In genomic region chr7:131970255-131970654, GRCm38 (mm10) we compare ENCODE assay signal across 17 mouse cellular contexts. TPM values are rescaled to one million over a fixed set of nuclear protein-coding genes. Genes with fewer than 3 reads are reported as not detected.
A peak's percentile ranks its signal among the peaks of the same experiment; 100 is the strongest.
DNase-seq lines count a peak whose midpoint lies in the region; ATAC-seq and TF ChIP-seq lines count a peak whose summit lies in the region.
"Had no signal": no experiment of that assay in that cellular context is flagged by ENCODE, and none has a peak within 500 bp of the region (broad histone marks: within the 10 kb centered on the region; RNA-seq: fewer than 3 reads in every experiment).

No protein-coding gene starts in this region.

- H3K36me3 ChIP-seq in forebrain, embryonic 14.5 days (ENCODE audit: control insufficient read depth, insufficient read depth, low read length), result no peaks in the 10 kb centered on the region
- H3K36me3 ChIP-seq in forebrain, embryonic 11.5 days (ENCODE audit: control insufficient read depth, insufficient read depth, low read length), result no peaks in the 10 kb centered on the region
- no peaks in the 10 kb centered on the region for H3K36me3 ChIP-seq in midbrain, embryonic 13.5 days
- H3K36me3 ChIP-seq in midbrain, embryonic 11.5 days (ENCODE audit: control insufficient read depth, insufficient read depth, low read length), result no peaks in the 10 kb centered on the region
- no peaks in the 10 kb centered on the region for H3K36me3 ChIP-seq in midbrain, embryonic 16.5 days (ENCODE audit: control insufficient read depth, insufficient read depth, low read length)
- H3K36me3 ChIP-seq: limb, embryonic 15.5 days had no signal

- intact Hi-C loops in gastrocnemius, adult 2 months (cut with DNase I), result loop anchor here (10.0 kb wide), 1 partner anchor 245 kb away; no protein-coding TSS in a partner anchor

- no peak overlapping the region for H3K9ac ChIP-seq in forebrain, embryonic 14.5 days (ENCODE audit: low read length)
- H3K9ac ChIP-seq in forebrain, embryonic 11.5 days (ENCODE audit: low read length), result no peak overlapping the region
- no peak overlapping the region for H3K9ac ChIP-seq in midbrain, embryonic 13.5 days (replicated peaks)
- no peak overlapping the region for H3K9ac ChIP-seq in midbrain, embryonic 11.5 days (ENCODE audit: low read length)
- H3K9ac ChIP-seq in midbrain, embryonic 16.5 days (ENCODE audit: low read depth, low read length), result no peak overlapping the region
- H3K9ac ChIP-seq: limb, embryonic 15.5 days had no signal

- 58% methylated on average over 3 of the region's 3 CpGs for WGBS in forebrain, embryonic 14.5 days
- 64% methylated on average over 3 of the region's 3 CpGs for WGBS in forebrain, embryonic 11.5 days
- 71% methylated on average over 3 of the region's 3 CpGs for WGBS in midbrain, embryonic 13.5 days
- 74% methylated on average over 3 of the region's 3 CpGs for WGBS in midbrain, embryonic 11.5 days
- WGBS in midbrain, embryonic 16.5 days, result 58% methylated on average over 3 of the region's 3 CpGs

- peaks cover 31% of the 10 kb centered on the region for H3K27me3 ChIP-seq in forebrain, embryonic 14.5 days (replicated peaks; ENCODE audit: control insufficient read depth, insufficient read depth, low read length)
- peaks cover 32% of the 10 kb centered on the region for H3K27me3 ChIP-seq in forebrain, embryonic 11.5 days (ENCODE audit: control insufficient read depth, insufficient read depth, low read length)
- H3K27me3 ChIP-seq in midbrain, embryonic 13.5 days, result peaks cover 43% of the 10 kb centered on the region
- peaks cover 27% of the 10 kb centered on the region for H3K27me3 ChIP-seq in midbrain, embryonic 11.5 days (ENCODE audit: control insufficient read depth, insufficient read depth, low read length)
- peaks cover 3% of the 10 kb centered on the region; the same call in 1 of the 2 replicates for H3K27me3 ChIP-seq in midbrain, embryonic 16.5 days (ENCODE audit: control insufficient read depth, insufficient read depth, low read depth, low read length)

- TF ChIP-seq CTCF in cortical plate, adult 2 months (IDR thresholded peaks at IDR 0.05; ENCODE audit: extremely low read depth, insufficient read depth, low read length), result no peak
- TF ChIP-seq CTCF in gastrocnemius, adult 2 months (IDR thresholded peaks at IDR 0.05), result no peak

- peak overlapping the region; percentile 59 for H3K4me2 ChIP-seq in forebrain, embryonic 14.5 days (ENCODE audit: low read length)
- no peak overlapping the region for H3K4me2 ChIP-seq in forebrain, embryonic 11.5 days (ENCODE audit: low read depth, low read length, severe bottlenecking)
- 0 out of 2 replicates have a peak overlapping the region, but pooled peaks have one; percentile 6 for H3K4me2 ChIP-seq in midbrain, embryonic 13.5 days (replicated peaks)
- no peak overlapping the region for H3K4me2 ChIP-seq in midbrain, embryonic 11.5 days
- peak overlapping the region; percentile 77 for H3K4me2 ChIP-seq in midbrain, embryonic 16.5 days (ENCODE audit: low read length)
- H3K4me2 ChIP-seq: limb, embryonic 15.5 days had no signal

- no peak overlapping the region for H3K27ac ChIP-seq in forebrain, embryonic 14.5 days (ENCODE audit: low read depth, low read length)
- H3K27ac ChIP-seq in forebrain, embryonic 11.5 days (ENCODE audit: low read depth, low read length), result no peak overlapping the region
- H3K27ac ChIP-seq in midbrain, embryonic 13.5 days, result no peak overlapping the region
- no peak overlapping the region for H3K27ac ChIP-seq in midbrain, embryonic 11.5 days (ENCODE audit: low read depth, low read length)
- H3K27ac ChIP-seq in cortical plate, adult 2 months (ENCODE audit: insufficient read depth, low read length), result no peak overlapping the region
- H3K27ac ChIP-seq in midbrain, embryonic 16.5 days (ENCODE audit: low read length), result no peak overlapping the region
- H3K27ac ChIP-seq in gastrocnemius, adult 2 months, result no peak overlapping the region
- H3K27ac ChIP-seq: limb, embryonic 15.5 days had no signal

- peaks cover 2% of the 10 kb centered on the region; the same call in 1 of the 2 replicates for H3K4me1 ChIP-seq in forebrain, embryonic 14.5 days (ENCODE audit: control insufficient read depth, insufficient read depth, low read length)
- H3K4me1 ChIP-seq in forebrain, embryonic 11.5 days (replicated peaks; ENCODE audit: control insufficient read depth, insufficient read depth, low read length), result peaks cover 8% of the 10 kb centered on the region; the same call in 1 of the 2 replicates
- peaks cover 21% of the 10 kb centered on the region for H3K4me1 ChIP-seq in midbrain, embryonic 13.5 days (replicated peaks)
- peaks cover 8% of the 10 kb centered on the region for H3K4me1 ChIP-seq in midbrain, embryonic 11.5 days (ENCODE audit: control insufficient read depth, insufficient read depth, low read length)
- peaks cover 10% of the 10 kb centered on the region for H3K4me1 ChIP-seq in cortical plate, adult 2 months (ENCODE audit: control insufficient read depth, insufficient read depth, low read length)
- H3K4me1 ChIP-seq in midbrain, embryonic 16.5 days (ENCODE audit: control insufficient read depth, insufficient read depth, low read length), result peaks cover 17% of the 10 kb centered on the region; the same call in 1 of the 2 replicates

- peak; percentile 28 for DNase-seq in forebrain, embryonic 14.5 days (ENCODE audit: low spot score)
- DNase-seq in forebrain, embryonic 11.5 days (ENCODE audit: low spot score), result no peak
- DNase-seq in midbrain, embryonic 11.5 days (ENCODE audit: low spot score, missing footprints), result no peak
- no peak for DNase-seq in gastrocnemius, adult 2 months
- DNase-seq in spleen, postnatal 4 days (ENCODE audit: low spot score in 2 of 2), result no peak
- DNase-seq: cerebellum, adult 11 months; gastrocnemius, postnatal 36 days; kidney, adult 8-10 months; lung, adult 18-20 months; lung, postnatal 36 days had no signal

- no peaks in the 10 kb centered on the region for H3K9me3 ChIP-seq in forebrain, embryonic 14.5 days (replicated peaks; ENCODE audit: control insufficient read depth, low read length)
- no peaks in the 10 kb centered on the region for H3K9me3 ChIP-seq in forebrain, embryonic 11.5 days (ENCODE audit: control insufficient read depth, low read length)
- H3K9me3 ChIP-seq in midbrain, embryonic 13.5 days, result no peaks in the 10 kb centered on the region
- no peaks in the 10 kb centered on the region for H3K9me3 ChIP-seq in midbrain, embryonic 11.5 days (ENCODE audit: control insufficient read depth, low read length)
- no peaks in the 10 kb centered on the region for H3K9me3 ChIP-seq in midbrain, embryonic 16.5 days (replicated peaks; ENCODE audit: control insufficient read depth, low read length, poor library complexity, severe bottlenecking)
- H3K9me3 ChIP-seq: limb, embryonic 15.5 days had no signal

- H3K4me3 ChIP-seq in forebrain, embryonic 14.5 days (ENCODE audit: low read depth, low read length), result no peak overlapping the region
- no peak overlapping the region for H3K4me3 ChIP-seq in forebrain, embryonic 11.5 days (ENCODE audit: low read depth, low read length)
- H3K4me3 ChIP-seq in midbrain, embryonic 13.5 days (replicated peaks), result no peak overlapping the region
- H3K4me3 ChIP-seq in midbrain, embryonic 11.5 days (ENCODE audit: low read depth, low read length), result no peak overlapping the region
- H3K4me3 ChIP-seq in cortical plate, adult 2 months (ENCODE audit: insufficient read depth, low read length), result peak overlapping the region; percentile 56
- peak overlapping the region; percentile 1; the same call in 1 of the 2 replicates for H3K4me3 ChIP-seq in midbrain, embryonic 16.5 days (ENCODE audit: low read depth, low read length)
- no peak overlapping the region for H3K4me3 ChIP-seq in gastrocnemius, adult 2 months
- H3K4me3 ChIP-seq: limb, embryonic 15.5 days had no signal

- no peak for TF ChIP-seq POLR2A in cortical plate, adult 2 months (IDR thresholded peaks at IDR 0.05; ENCODE audit: extremely low read depth, insufficient read depth, low read length)

- no peak for ATAC-seq in forebrain, embryonic 14.5 days
- ATAC-seq in forebrain, embryonic 11.5 days (replicated peaks; ENCODE audit: low FRiP score), result no peak
- no peak for ATAC-seq in midbrain, embryonic 13.5 days
- ATAC-seq in midbrain, embryonic 11.5 days (ENCODE audit: low FRiP score), result no peak
- ATAC-seq in midbrain, embryonic 16.5 days, result no peak
- ATAC-seq: Patski had no signal

RNA-seq across cellular contexts. Expression of gene Gpr26, which starts 4.0 kb away (rescaled TPM):
- 1.7 and 2.7 TPM in 2 replicates for polyA plus RNA-seq in forebrain, embryonic 14.5 days (2014; fragmentation: Nextera tagmentation; extraction: Ambion mirVana)
- 0.15 and 0.25 TPM in 2 replicates for polyA plus RNA-seq in forebrain, embryonic 11.5 days (2014; fragmentation: Nextera tagmentation; extraction: Ambion mirVana)
- polyA plus RNA-seq in midbrain, embryonic 13.5 days (2015; fragmentation: Nextera tagmentation; extraction: Ambion mirVana), result 0.97 and 1.3 TPM in 2 replicates
- 0.15 and 0.18 TPM in 2 replicates for polyA plus RNA-seq in midbrain, embryonic 11.5 days (2014; fragmentation: Nextera tagmentation; extraction: Ambion mirVana)
- 59.8 and 60.7 TPM in 2 replicates for polyA plus RNA-seq in cortical plate, adult 2 months (2012; rRNA removed)
- polyA plus RNA-seq in midbrain, embryonic 16.5 days (2015; fragmentation: Nextera tagmentation; extraction: Ambion mirVana), result 3.0 and 3.4 TPM in 2 replicates
- total RNA-seq in gastrocnemius, adult 2 months (2021), result not detected
- total RNA-seq: gastrocnemius, postnatal 36 days; neutrophil, adult 5-6 weeks had no signal
- polyA plus RNA-seq: heart, embryonic 14.5 days; limb, embryonic 15.5 days; Patski had no signal

Comparison
In these comparisons a context has a peak if more than half of its experiments do, and no peak if none do; other contexts are left out.
1. H3K4me2 ChIP-seq: peak in forebrain, embryonic 14.5 days (single experiment), midbrain, embryonic 13.5 days (single experiment) and midbrain, embryonic 16.5 days (single experiment); none in forebrain, embryonic 11.5 days (single experiment) and midbrain, embryonic 11.5 days (single experiment).
2. H3K4me3 ChIP-seq: peak in cortical plate, adult 2 months (single experiment) and midbrain, embryonic 16.5 days (single experiment); none in forebrain, embryonic 14.5 days (single experiment), forebrain, embryonic 11.5 days (single experiment), midbrain, embryonic 13.5 days (single experiment), midbrain, embryonic 11.5 days (single experiment) and gastrocnemius, adult 2 months (single experiment).
3. RNA of gene Gpr26, which starts 4.0 kb away (polyA plus RNA-seq): 59.8 to 60.7 TPM in cortical plate, adult 2 months; 3.0 to 3.4 TPM in midbrain, embryonic 16.5 days, 1.7 to 2.7 TPM in forebrain, embryonic 14.5 days, 0.97 to 1.3 TPM in midbrain, embryonic 13.5 days, 0.15 to 0.18 TPM in midbrain, embryonic 11.5 days and 0.15 to 0.25 TPM in forebrain, embryonic 11.5 days; every median in the first group is over 10 times any median in the second.